Mouse (Mus musculus): ENCODE measurements around the gene Map3k15.

Map3k15 gene

DNA sequence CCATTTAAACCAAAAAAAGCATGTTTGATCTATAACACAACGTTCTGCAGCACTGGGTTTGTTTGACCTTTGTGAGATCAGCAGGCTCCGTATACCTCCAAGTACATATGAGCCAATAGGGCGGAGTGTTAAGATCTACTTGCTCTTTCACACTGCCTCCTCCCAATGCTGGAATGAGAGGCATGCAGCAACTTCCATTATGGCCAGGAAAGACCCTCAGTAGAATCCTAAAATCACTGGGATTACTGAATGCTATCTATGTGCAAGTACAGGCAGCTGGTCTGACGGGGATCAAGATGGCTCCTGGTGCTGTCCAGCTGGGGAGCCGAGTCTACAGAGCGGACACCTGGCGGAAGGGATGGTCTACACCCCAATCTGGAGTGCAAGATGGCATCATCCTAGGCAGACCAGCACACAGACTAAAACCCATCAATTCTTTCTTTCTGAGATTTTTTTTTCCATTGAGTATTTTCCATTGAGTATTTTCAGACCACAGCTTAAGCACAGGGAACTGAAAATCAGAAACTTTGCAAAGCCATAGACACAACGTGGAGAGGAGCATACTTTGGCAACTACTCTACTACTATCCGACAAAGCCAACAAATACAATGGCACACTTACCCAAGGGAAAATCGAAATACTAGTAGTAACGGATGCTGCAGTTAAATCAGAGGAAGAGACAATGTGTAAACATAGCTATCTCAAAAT, 146.1 kb downstream of the Map3k15 start:
- no peak for DNase-seq (ENCODE audit: extremely low read depth, insufficient read length, low spot score)

DNA sequence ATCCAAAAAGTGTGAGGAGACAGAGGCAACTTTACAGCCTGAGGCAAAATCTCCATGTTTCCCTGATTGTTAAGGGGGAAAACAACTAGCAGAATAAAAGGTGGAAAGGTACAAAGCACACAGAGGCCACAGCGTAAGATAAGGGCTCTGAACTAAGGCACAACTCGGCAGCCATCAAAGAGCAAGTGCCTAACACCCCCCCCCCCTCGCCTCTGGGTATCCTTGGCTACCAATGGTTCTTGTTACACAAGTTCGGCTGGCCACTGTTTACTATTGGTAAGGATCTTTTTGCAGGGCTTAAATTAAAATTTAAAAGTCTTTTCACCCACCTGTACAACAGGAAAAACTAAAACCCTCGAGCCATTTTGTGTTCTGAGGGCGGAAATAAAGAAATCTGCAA, 147.5 kb downstream of the Map3k15 start:
- DNase-seq (ENCODE audit: extremely low read depth, insufficient read length, low spot score): no peak

DNA sequence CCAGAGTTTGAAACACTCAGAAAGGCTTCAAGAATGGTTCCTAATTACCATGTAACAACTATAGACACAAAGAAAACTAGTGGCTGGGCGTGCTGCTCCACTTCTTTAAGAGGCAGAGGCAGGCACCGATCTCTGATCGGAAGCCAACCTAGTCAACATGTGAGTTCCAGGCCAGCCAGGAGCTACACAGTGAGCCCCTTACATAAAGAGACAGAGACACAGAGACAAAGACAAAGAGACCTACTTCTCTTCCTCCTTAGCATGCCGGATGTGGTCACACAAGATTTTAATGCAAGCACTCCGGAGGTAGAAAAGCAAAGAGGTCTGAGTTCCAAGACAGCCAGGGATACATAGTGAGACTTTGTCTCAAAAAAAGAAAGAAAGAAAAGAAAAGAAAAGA, 147.9 kb downstream of the Map3k15 start:
- no peak for DNase-seq (ENCODE audit: extremely low read depth, insufficient read length, low spot score)

DNA sequence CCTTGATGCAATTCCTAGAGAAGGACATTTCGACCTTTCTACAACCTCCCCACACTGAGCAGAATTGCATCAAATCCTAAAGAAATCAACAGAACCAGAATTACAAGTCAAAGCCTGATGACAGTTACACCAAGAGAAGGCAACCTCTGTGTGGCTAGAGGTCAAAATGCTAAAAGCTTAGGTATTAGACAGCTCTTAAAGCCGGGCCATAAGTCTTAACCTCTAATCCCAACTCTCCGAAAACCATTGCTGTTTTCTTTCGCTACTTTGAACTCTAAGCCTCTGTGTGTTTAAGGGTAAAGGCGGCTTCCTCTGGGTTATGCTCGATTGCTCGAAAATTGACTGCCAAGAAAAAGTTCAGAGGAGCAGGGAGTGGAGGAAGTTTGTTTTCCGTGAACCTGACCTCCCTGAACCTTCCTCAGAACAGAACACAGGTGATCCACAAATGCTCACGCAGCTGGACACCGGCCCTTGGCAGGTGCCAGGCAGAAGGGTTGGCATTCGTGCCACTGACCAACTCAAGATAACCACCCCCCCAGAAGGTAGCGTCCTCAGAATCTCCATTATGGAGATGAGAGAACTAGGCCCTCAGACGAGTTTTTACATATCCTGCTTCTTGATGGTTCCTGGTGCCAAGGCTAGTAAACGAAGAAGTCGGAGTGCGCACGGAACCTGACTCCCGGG, 149.1 kb downstream of the Map3k15 start:
- DNase-seq (ENCODE audit: extremely low read depth, insufficient read length, low spot score): no peak

DNA sequence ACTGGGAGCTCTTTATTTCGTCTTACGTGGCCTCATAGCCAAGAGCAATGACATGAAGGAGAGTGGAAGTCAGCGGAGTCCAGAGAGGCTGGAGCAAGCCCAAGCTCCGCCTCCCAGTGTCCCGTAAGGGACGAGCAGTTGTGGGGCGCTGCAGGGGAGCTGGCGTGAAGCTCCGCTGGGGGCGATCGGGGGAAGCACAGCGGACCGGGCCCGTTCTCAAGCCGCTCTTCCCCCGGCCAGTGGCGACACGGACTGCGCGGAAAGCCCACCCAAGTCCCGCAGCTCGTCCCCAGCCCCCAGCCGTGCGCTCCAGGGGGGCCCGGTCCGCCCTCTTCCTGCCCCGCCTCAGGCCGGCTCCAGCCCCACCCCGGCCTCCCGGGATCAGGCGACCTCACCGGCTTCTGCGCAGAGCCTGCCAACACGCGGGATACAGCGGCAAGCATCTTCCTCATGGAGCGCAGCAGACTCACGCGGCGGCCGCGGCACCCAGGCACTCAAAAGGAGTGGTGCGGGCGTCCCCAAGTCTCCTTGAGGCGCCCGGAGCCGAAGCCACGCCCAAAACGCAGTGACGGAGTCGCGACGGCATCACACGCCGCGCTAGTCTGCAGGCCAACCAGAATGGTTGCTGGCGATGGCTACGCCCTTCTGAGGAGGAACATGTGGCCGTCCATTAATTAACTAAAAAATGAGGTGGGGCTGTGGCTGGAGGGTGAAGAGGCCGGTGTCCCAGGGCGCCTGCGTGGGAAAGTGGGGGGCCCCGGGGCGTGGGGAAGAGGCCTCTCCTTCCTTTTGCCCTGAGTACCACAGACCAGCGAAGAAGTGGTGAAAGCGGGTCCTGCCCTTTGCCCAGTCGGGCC, 149.9 kb downstream of the Map3k15 start, which contains the start of gene Pdha1:
TSS of gene Pdha1 (minus strand) at position 553 of the 857 bp plus-strand sequence.
- peak; percentile 93 for DNase-seq (ENCODE audit: extremely low read depth, insufficient read length, low spot score)

DNA sequence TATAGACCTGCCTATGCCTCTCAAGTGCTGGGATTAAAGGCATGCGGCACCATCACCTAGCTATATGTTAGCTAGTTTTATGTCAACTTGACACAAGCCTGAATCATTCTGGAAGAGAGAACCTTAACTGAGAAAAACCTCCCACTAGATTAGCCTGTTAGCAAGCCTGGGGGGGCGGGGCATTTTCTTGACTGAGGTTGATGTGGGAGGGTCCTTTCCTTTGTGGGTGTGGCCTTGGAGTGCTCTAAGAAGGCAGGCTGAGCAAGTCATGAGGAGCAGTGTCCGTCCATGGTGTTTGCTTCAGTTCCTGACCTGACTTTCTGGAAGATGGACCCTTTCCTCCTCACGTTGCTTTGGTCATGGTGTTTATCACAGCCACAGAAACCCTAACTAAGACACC, 158.6 kb downstream of the Map3k15 start:
- DNase-seq (ENCODE audit: extremely low read depth, insufficient read length, low spot score): no peak

DNA sequence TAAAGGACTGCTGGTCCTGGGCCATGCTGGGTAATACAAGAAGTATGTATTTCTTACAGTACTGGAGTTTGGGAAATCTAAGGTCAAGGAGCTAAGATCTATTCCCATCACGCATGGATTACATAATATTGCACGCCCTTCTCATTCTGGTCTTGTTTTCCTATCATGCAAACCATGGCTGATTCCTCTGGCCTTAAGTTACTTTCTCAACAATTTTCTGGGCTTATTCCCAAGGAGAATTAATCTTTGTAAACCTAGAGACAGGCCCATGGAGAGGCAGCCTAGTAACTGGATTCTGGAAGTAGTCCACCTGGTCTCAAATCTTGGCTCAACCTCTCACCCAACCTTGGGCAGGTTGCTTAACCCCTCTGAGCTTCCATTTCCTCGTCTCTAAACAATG, 159.2 kb downstream of the Map3k15 start:
- DNase-seq (ENCODE audit: extremely low read depth, insufficient read length, low spot score): no peak

DNA sequence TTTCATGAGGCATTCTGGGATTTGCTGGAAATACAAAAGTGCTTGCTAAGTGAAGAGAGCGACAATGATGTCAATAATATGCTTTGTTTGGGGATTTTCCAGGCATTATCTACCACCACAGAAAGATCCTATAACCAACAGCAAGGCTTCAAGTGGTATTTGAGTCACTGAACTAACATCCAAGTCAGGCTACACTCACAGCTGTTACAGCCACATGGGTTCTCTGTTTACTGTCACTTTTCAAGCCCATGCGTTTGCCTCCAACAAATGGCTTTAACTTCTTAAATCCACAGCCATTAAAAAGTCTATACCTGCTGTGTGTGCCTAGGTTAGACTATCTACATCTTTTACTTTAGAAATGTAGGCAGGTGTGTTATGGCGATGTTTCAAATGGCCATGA, 160.6 kb downstream of the Map3k15 start:
- no peak for DNase-seq (ENCODE audit: extremely low read depth, insufficient read length, low spot score)

DNA sequence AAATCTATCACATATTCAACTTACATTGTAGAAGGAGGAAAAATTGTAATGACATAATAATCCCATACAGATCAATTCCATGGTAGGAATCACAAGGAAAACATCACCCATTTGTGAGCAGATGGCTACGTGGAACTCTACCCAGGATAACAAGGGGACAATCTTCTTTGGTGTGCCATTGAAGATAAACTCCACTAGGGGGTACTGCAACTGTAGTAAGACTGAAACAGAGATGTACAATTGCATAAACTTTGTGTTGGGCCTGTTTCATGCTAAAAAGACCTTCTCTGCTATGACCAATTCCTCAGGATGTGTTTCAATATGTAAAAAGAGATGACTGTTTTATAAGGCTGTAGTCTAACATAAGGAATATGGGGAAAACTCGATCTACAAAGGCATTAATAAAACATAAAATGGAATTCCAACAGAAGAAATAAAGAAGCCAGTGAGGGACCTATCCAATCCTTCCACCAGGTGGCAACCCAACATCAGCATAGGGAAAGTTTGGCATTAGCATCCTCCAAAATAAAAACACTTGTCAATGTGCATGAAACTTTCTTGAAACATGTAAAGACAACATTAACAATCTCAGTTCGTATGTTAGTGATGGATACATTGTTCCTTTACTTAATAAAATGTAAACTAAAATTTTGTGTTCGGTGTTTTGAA, 165.0 kb downstream of the Map3k15 start:
- DNase-seq (ENCODE audit: extremely low read depth, insufficient read length, low spot score): no peak

DNA sequence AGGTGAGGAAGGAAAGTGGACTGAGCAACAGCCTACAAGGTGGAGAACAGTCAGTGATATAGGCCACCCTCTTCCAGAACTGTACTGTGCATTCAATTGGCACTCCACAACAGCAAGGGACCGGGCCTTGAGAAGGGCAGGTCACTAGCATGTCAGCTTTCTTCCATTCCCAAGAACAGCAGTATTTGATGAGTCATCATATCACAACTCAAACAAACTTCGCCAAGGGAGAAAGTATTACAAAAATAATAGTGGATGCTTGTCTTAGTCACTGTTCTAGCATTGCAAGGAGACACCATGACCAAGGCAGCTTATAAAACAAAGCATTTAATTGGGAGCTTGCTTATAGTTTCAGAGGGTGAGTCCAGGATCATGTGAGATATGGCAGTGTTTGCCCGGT, 176.0 kb downstream of the Map3k15 start:
- peak; percentile 6 for DNase-seq (ENCODE audit: extremely low read depth, insufficient read length, low spot score)

DNA sequence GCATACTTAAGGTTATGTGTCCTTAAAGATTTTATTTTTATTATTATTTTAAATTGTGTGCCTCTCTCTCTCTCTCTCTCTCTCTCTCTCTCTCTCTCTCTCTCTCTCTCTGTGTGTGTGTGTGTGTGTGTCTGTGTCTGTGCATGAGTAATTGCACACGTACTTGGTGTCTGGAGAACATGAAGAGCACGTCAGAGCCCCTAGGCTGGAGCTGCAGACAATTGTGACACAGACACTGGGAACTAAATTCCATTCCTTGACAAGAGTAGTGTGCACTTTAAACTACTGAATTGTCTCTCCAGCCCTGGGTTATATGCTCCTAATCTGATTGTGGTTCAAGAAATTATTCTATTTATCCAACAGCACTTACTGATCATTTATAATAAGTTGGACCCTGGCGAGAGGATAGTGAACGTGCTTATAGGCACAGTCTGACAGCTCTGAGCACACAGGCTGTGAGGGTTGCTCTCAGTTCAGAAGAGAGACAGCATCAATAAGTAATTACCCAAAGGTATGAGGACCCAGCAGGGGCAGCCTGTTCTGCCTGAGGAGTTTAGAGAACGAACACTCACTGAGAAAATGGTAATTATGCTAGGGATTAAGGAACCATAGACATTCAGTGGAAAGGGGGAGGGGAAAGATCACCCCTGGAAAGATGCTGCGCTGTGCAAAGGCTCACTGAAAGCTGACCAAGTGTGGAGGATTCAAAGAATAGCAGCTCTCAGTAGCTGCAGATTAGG, 178.2 kb downstream of the Map3k15 start:
- DNase-seq (ENCODE audit: extremely low read depth, insufficient read length, low spot score): no peak

DNA sequence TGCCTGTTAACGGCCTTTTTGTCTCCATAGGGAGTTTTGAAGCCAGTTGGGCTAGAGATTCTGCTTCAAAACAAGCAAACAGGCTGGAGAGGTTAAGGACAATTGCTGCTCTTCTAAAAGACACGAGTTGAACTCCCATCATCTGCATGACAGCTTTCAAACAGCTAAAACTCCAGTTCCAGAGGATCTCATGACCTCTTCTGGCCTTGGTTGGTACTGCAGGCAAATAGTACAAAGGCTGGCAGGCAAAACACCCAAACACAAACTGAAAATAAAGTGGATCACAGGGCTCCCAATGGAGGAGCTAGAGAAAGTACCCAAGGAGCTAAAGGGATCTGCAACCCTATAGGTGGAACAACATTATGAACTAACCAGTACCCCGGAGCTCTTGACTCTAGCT, 181.9 kb downstream of the Map3k15 start:
- peak; percentile 13 for DNase-seq (ENCODE audit: extremely low read depth, insufficient read length, low spot score)

Measured in 3134 (cell line).